Mouse (Mus musculus) midbrain, embryonic 10.5 days (tissue): ENCODE measurements at regions not wholly inside any gene's neighbourhood (a gene's known extent, or its start where the extent isn't known, plus 50 kb on each side); places are given as distances from the start of the nearest gene placed in this dataset.

ENCODE experiments used
- DNase-seq: peaks from one replicate; pipeline ENCODE4 v3.0.0-alpha.2; 2017; ENCODE audit warnings: low spot score
- H3K27ac ChIP-seq: fragments of 300-500 bp; sonication (generic); replicated peaks from 2 replicates; pipeline ENCODE4 v1.5.1; 2016; ENCODE audit warnings: mild to moderate bottlenecking
- H3K27me3 ChIP-seq: fragments of 300-500 bp; sonication (generic); 2 replicates; pipeline ENCODE4 v1.6.1; 2016; ENCODE audit warnings: low read depth, mild to moderate bottlenecking; ENCODE audit not compliant: poor library complexity, severe bottlenecking
- H3K36me3 ChIP-seq: fragments of 300-500 bp; sonication (generic); 2 replicates; pipeline ENCODE4 v1.6.1; 2016; ENCODE audit warnings: mild to moderate bottlenecking, moderate library complexity
- H3K4me1 ChIP-seq: fragments of 300-500 bp; sonication (generic); 2 replicates; pipeline ENCODE4 v1.6.1; 2016
- H3K4me3 ChIP-seq: fragments of 300-500 bp; sonication (generic); 2 replicates; pipeline ENCODE4 v1.5.1; 2016; ENCODE audit warnings: mild to moderate bottlenecking, moderate library complexity
- H3K9me3 ChIP-seq: fragments of 300-500 bp; sonication (generic); replicated peaks from 2 replicates; pipeline ENCODE4 v1.6.1; 2016; ENCODE audit warnings: mild to moderate bottlenecking
- WGBS: fragments of 180-500 bp; shearing (Covaris S2); methylation state at CpG from one replicate; pipeline ENCODE4 v1.1.7; 2016; 5-methylcytosine and 5-hydroxymethylcytosine counted together

DNA sequence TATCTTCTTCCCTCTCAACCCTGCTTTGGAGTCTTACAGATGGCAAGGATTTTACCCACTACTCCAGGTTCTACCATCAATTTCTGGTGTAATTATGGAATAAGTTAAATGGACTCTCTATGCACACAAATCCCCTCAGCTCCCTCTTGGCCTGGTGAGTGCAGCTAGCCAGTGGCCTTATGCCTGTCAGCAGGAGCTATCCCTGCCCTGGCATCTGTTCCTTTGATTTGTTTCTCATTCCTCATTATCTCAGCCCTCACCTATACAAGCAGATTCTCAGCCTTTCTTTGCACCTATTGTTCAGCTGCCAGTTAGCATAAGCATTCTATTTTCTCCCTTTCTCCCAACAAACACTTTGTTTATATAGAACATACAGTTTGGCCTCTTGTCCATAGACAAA lies 150.3 kb downstream of the Rnf152 start:
- no peak overlapping the region for H3K4me3 ChIP-seq
- H3K36me3 ChIP-seq = no peaks in the 10 kb centered on the region
- no peak overlapping the region for H3K27ac ChIP-seq
- peaks cover 7% of the 10 kb centered on the region for H3K4me1 ChIP-seq
- no peak for DNase-seq
- no peaks in the 10 kb centered on the region for H3K9me3 ChIP-seq
- no peaks in the 10 kb centered on the region for H3K27me3 ChIP-seq

DNA sequence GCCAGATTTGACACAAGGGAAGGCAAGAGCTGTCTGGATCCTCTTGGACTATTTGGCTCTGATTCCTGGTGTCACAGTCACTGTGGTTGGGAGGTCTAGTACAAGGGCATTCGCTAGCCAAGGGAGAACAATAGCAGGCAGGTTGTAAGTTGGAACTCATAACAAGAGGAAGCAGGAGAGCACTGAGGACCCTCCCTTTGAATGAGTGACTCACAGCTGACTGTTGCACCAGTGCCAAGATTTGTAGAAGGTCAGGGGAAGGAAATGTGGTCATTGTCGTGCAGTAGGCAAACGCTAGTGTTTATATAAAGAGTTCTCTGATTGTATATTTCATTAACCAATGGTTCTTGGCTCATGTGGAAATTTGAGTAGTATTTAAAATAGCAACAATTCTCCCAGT lies 157.2 kb downstream of the Rnf152 start:
- Histone ChIP-seq H3K9me3 (peaks cover 13% of the 10 kb centered on the region), H3K4me1 (no peaks in the 10 kb centered on the region), H3K4me3 (no peak overlapping the region), H3K27ac (no peak overlapping the region), H3K27me3 (no peaks in the 10 kb centered on the region), H3K36me3 (no peaks in the 10 kb centered on the region)
- DNase-seq = no peak
- WGBS = 83% methylated on average over 3 of the region's 3 CpGs

DNA sequence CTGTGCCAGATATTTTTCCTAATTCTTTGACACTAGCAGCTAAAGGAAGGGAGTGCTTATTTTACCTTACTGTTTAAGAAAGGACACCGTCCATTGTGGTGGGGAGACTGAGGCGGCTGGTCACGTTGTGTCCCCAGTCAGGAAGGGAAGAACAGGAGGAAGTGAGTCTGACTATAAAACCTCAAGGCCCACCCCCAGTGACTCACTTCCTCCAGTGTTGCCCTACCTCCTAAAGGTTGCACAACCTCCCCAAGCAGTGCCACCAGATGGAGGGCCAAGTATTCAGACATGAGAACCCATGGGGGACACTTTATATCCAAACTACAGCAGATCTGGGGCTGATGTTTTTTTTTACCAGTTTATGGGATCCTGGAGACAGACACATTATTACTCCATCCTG lies 165.4 kb downstream of the Rnf152 start:
- DNase-seq = no peak
- Histone ChIP-seq H3K4me3 (no peak overlapping the region), H3K27me3 (no peaks in the 10 kb centered on the region), H3K4me1 (no peaks in the 10 kb centered on the region), H3K36me3 (no peaks in the 10 kb centered on the region), H3K27ac (no peak overlapping the region), H3K9me3 (peaks cover 2% of the 10 kb centered on the region; the same call in 1 of the 2 replicates)
- 92% methylated on average over 3 of the region's 3 CpGs for WGBS

GRCm38 (mm10) chr1:105188920-105189266 lies 167.6 kb downstream of the Rnf152 start:
- no peaks in the 10 kb centered on the region for H3K4me1 ChIP-seq
- no peaks in the 10 kb centered on the region for H3K36me3 ChIP-seq
- H3K27ac ChIP-seq = no peak overlapping the region
- no peak for DNase-seq
- no peak overlapping the region for H3K4me3 ChIP-seq
- H3K27me3 ChIP-seq = no peaks in the 10 kb centered on the region
- H3K9me3 ChIP-seq = no peaks in the 10 kb centered on the region

DNA sequence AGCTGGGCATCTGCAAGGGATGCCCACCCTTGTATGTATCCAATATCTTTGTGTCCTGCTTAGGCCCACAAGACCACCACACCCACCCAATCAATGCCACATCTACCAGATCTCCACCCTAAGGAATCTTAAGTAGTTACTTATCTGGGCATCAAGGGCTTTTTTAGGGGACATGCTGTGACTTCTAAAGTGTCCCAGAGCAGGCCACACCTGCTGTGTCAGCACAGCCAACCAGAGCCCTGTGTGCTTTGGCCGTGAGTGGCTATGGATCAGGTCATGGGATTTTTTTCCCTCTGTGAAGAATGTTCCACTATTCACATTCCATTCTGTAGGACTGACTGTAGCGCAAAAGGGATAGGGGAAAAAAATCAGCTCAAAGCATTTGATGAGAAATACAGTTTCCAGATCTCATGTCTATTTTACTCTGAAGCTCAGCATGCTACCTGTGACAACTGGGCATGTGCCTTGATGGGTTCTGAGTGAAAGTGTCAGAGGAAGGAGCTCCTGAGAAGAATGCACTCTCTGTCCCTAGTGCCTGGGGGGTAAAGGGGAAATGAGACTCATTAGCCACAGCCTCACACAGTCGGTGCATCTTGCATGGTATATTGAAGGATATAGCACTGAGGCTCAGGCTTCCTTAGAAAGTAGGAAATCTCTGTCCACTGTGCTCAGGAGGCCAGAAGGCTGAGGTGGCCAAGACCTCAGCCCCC lies 168.1 kb downstream of the Rnf152 start:
- H3K27ac ChIP-seq = no peak overlapping the region
- H3K4me1 ChIP-seq = no peaks in the 10 kb centered on the region
- no peaks in the 10 kb centered on the region for H3K36me3 ChIP-seq
- 73% methylated on average over 3 of the region's 3 CpGs for WGBS
- H3K4me3 ChIP-seq = no peak overlapping the region
- no peak for DNase-seq
- H3K9me3 ChIP-seq = no peaks in the 10 kb centered on the region
- no peaks in the 10 kb centered on the region for H3K27me3 ChIP-seq

GRCm38 (mm10) chr1:105184470-105184869 lies 172.0 kb downstream of the Rnf152 start:
- no peaks in the 10 kb centered on the region for H3K9me3 ChIP-seq
- H3K27ac ChIP-seq = no peak overlapping the region
- WGBS = 85% methylated on average over 3 of the region's 3 CpGs
- DNase-seq = no peak
- H3K36me3 ChIP-seq = no peaks in the 10 kb centered on the region
- H3K4me3 ChIP-seq = no peak overlapping the region
- no peaks in the 10 kb centered on the region for H3K27me3 ChIP-seq
- peaks cover 5% of the 10 kb centered on the region for H3K4me1 ChIP-seq

- no peak for DNase-seq
- Histone ChIP-seq H3K27me3 (no peaks in the 10 kb centered on the region), H3K4me1 (peaks cover 24% of the 10 kb centered on the region), H3K9me3 (no peaks in the 10 kb centered on the region), H3K4me3 (no peak overlapping the region), H3K27ac (peak overlapping the region; percentile 60), H3K36me3 (no peaks in the 10 kb centered on the region)
- WGBS = 75% methylated on average over 3 of the region's 3 CpGs
These were observed 177.1 kb downstream of the Rnf152 start for GRCm38 (mm10) chr1:105179371-105179823.

DNA sequence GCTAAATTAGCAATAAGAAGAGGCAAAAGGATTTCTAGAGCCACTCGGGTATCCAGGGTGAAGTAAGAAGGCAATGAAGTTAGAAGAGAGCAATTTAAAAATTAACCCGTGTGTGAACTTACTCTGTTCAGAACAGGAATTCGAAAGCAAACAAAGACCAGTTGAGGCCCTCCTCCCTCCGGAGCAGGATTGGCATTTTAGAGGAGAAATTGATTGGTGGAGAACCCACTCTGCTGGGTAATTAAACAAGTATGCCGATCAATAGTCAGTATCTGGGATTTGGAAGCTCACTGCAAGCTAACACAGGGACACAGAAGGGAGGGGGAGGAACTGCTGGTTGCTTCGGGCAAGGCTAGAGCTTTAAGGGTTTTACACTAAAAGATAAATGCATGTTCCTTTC lies 177.7 kb downstream of the Rnf152 start:
- Histone ChIP-seq H3K4me1 (peaks cover 24% of the 10 kb centered on the region), H3K36me3 (no peaks in the 10 kb centered on the region), H3K27ac (peak overlapping the region; percentile 60), H3K27me3 (no peaks in the 10 kb centered on the region), H3K9me3 (no peaks in the 10 kb centered on the region), H3K4me3 (no peak overlapping the region)
- WGBS = 40% methylated on average over 6 of the region's 6 CpGs
- DNase-seq = no peak

DNA sequence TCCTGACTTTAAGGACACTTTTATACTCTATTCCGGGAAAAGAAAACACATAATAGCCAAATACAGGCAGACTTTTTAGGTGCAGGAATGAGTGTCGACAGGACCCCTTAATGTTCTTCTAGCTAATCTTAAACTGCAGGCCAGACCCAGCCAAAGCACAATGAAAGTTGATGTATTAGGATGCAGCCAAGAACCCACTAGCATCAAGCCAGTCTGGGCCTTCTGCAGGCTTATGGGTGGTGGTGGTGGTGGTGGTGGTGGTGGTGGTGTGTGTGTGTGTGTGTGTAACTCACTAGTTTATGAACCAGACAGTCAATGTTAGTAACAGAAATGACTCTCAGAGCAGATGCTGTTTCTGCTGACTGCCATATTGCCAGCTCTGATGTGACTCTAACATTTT lies 178.6 kb downstream of the Rnf152 start:
- DNase-seq = no peak
- WGBS = 84% methylated on average over 2 of the region's 2 CpGs
- no peak overlapping the region for H3K27ac ChIP-seq
- peaks cover 24% of the 10 kb centered on the region for H3K4me1 ChIP-seq
- H3K4me3 ChIP-seq = no peak overlapping the region
- H3K9me3 ChIP-seq = no peaks in the 10 kb centered on the region
- no peaks in the 10 kb centered on the region for H3K27me3 ChIP-seq
- H3K36me3 ChIP-seq = no peaks in the 10 kb centered on the region

DNA sequence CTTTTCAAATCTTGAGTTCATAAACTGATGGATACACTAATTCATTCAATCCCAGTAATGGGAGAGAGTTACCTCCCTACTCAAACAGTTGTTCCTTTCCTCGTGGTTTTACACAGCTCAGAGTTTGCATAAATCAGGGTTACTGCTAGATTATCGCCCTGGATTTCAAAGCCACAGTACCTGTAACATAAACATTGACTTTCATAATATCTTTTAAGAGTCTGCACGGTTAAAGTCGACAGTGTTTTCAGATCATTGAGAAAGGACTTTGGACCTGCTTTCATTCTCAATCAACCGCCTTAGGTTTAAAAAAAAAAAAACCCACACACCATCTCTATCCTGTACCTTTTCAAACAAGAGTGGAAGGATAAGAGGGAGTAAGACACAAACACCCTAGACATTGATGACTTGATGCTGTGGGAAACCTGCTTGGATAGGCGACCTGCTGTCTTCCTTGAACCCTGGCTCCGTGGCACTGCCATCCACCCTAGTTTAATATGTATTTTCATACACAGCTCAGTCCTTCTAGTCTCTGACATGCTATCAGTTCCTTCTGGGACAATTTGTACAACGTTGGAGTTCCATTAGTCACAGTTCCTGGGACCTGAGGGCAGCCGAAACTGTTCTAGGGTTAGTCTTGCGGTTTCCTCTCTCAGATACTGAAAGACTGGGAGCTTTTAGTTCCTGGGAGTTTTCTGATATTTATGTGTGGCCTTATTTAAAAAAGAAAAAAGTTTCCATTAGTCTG lies 179.3 kb downstream of the Rnf152 start:
- peaks cover 24% of the 10 kb centered on the region for H3K4me1 ChIP-seq
- H3K27me3 ChIP-seq = no peaks in the 10 kb centered on the region
- H3K27ac ChIP-seq = no peak overlapping the region
- H3K4me3 ChIP-seq = no peak overlapping the region
- 89% methylated on average over 10 of the region's 10 CpGs for WGBS
- H3K9me3 ChIP-seq = no peaks in the 10 kb centered on the region
- no peak for DNase-seq
- H3K36me3 ChIP-seq = no peaks in the 10 kb centered on the region

- H3K27me3 ChIP-seq = no peaks in the 10 kb centered on the region
- H3K36me3 ChIP-seq = no peaks in the 10 kb centered on the region
- no peak overlapping the region for H3K4me3 ChIP-seq
- no peak for DNase-seq
- no peaks in the 10 kb centered on the region for H3K4me1 ChIP-seq
- H3K27ac ChIP-seq = no peak overlapping the region
- no peaks in the 10 kb centered on the region for H3K9me3 ChIP-seq
- 86% methylated on average over 1 of the region's 1 CpGs for WGBS
These were observed 185.5 kb downstream of the Rnf152 start for GRCm38 (mm10) chr1:105170979-105171378.

DNA sequence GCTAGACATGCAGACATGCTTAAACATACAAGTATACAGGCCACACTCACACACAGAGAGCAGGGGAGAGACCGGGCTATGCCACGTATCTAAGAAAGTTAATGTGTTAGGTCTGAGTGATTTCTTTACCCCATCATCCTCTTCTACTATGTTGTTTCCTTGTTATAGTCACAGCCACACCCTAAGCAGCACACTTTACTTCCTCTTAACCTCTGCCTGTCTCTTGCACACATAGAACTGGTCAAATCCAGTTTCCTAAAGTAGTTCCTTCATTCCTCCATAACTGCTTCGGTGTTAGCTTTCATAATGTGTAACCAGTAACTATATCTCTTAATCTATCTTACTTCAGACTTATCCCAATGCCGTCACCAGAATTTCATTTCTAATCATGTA lies 186.4 kb downstream of the Rnf152 start:
- Histone ChIP-seq H3K4me3 (no peak overlapping the region), H3K27ac (no peak overlapping the region), H3K36me3 (no peaks in the 10 kb centered on the region), H3K9me3 (no peaks in the 10 kb centered on the region), H3K27me3 (no peaks in the 10 kb centered on the region), H3K4me1 (no peaks in the 10 kb centered on the region)
- no peak for DNase-seq
- WGBS = 93% methylated on average over 4 of the region's 4 CpGs

GRCm38 (mm10) chr1:105169455-105170113 lies 186.9 kb downstream of the Rnf152 start:
- no peaks in the 10 kb centered on the region for H3K9me3 ChIP-seq
- no peaks in the 10 kb centered on the region for H3K36me3 ChIP-seq
- no peak overlapping the region for H3K4me3 ChIP-seq
- no peaks in the 10 kb centered on the region for H3K4me1 ChIP-seq
- H3K27ac ChIP-seq = no peak overlapping the region
- 82% methylated on average over 1 of the region's 1 CpGs for WGBS
- DNase-seq = no peak
- H3K27me3 ChIP-seq = no peaks in the 10 kb centered on the region
